Comparison of ENCODE assay signal across 7 mouse cellular contexts in the genomic region with DNA sequence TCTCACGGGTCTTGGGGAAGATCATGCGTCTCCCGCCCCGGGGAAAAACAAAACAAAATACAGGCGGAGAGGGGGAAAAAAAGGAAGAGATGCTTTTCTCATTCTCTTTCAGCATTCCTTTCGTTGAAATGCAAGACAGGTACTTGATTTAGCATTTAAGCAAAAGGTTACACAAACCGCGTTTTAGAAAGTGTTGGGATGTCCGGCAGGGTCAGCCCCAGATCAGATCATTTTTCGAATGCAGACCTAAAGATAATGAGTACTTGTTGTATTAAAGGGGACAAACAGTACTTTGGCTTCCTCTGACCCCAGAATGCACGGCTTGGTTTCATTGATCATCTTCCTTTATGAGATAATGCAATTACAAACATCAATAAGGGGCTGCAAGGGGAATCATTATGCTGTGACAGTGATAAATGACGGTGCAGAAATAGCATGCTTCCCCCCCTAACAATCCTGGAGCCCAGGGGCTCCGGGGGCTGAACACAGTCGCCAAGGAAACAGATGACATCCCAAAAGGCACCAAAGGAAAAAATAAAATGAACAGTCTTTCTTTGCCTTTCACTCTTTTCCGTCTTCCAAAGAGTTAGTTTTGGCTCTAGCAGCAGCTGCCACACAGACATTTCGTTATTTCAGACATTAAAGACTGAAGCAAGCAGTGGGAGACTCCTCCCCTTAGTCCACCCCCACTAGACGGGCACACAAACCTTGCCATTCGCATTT.
DNase-seq lines count a peak whose midpoint lies in the region; ATAC-seq and TF ChIP-seq lines count a peak whose summit lies in the region.

No protein-coding gene starts in this region.

- H3K27me3 ChIP-seq in lung, postnatal 0 days (replicated peaks; ENCODE audit: insufficient read depth, low read length): peaks cover 26% of the 10 kb centered on the region; the same call in 1 of the 2 replicates
- H3K27me3 ChIP-seq in intestine, postnatal 0 days (replicated peaks; ENCODE audit: control insufficient read depth, insufficient read depth, low read length): peaks cover 65% of the 10 kb centered on the region
- no peaks in the 10 kb centered on the region for H3K27me3 ChIP-seq in neural tube, embryonic 15.5 days (replicated peaks)

- no peak for TF ChIP-seq CTCF in lung, postnatal 0 days (IDR thresholded peaks at IDR 0.05)
- no peak for TF ChIP-seq CTCF in intestine, postnatal 0 days (IDR thresholded peaks at IDR 0.05; ENCODE audit: low read depth)

- ATAC-seq in lung, postnatal 0 days: no peak
- ATAC-seq in intestine, postnatal 0 days: no peak
- no peak for ATAC-seq in neural tube, embryonic 15.5 days (ENCODE audit: low FRiP score)

- H3K4me1 ChIP-seq in lung, postnatal 0 days (ENCODE audit: insufficient read depth, low read depth, low read length): peaks cover 7% of the 10 kb centered on the region
- H3K4me1 ChIP-seq in intestine, postnatal 0 days (replicated peaks; ENCODE audit: control insufficient read depth, insufficient read depth, low read length): 0 out of 2 replicates have a peak, but pooled peaks cover 3% of the 10 kb centered on the region
- H3K4me1 ChIP-seq in neural tube, embryonic 15.5 days: peaks cover 66% of the 10 kb centered on the region

- no peaks in the 10 kb centered on the region for H3K9me3 ChIP-seq in lung, postnatal 0 days (ENCODE audit: low read length)
- H3K9me3 ChIP-seq in intestine, postnatal 0 days (ENCODE audit: control insufficient read depth): no peaks in the 10 kb centered on the region
- no peaks in the 10 kb centered on the region for H3K9me3 ChIP-seq in neural tube, embryonic 15.5 days (replicated peaks)

- peak overlapping the region; percentile 90 for H3K27ac ChIP-seq in lung, postnatal 0 days (ENCODE audit: low read length)
- H3K27ac ChIP-seq in intestine, postnatal 0 days (ENCODE audit: low read depth, low read length): 0 out of 2 replicates have a peak overlapping the region, but pooled peaks have one; percentile 15
- peak overlapping the region; percentile 92 for H3K27ac ChIP-seq in neural tube, embryonic 15.5 days (replicated peaks)

- peak overlapping the region; percentile 12 for H3K9ac ChIP-seq in lung, postnatal 0 days (replicated peaks; ENCODE audit: low read depth)
- H3K9ac ChIP-seq in intestine, postnatal 0 days (ENCODE audit: low read depth, low read length): 0 out of 2 replicates have a peak overlapping the region, but pooled peaks have one; percentile 8
- peak overlapping the region; percentile 32 for H3K9ac ChIP-seq in neural tube, embryonic 15.5 days (replicated peaks)

- H3K4me2 ChIP-seq in lung, postnatal 0 days (replicated peaks; ENCODE audit: low read depth, low read length): peak overlapping the region; percentile 70
- H3K4me2 ChIP-seq in intestine, postnatal 0 days (replicated peaks; ENCODE audit: low read depth): peak overlapping the region; percentile 79
- peak overlapping the region; percentile 75 for H3K4me2 ChIP-seq in neural tube, embryonic 15.5 days

- DNase-seq in lung, postnatal 0 days (ENCODE audit: low spot score): peak; percentile 66
- no peak for DNase-seq in lung, postnatal 25 days (ENCODE audit: low spot score)
- DNase-seq in embryo, embryonic 11 days: peak; percentile 80
- DNase-seq in urinary bladder, postnatal 10 days (ENCODE audit: low spot score): no peak
- DNase-seq in urinary bladder, adult 2 months (ENCODE audit: low spot score): no peak

- no peaks in the 10 kb centered on the region for H3K36me3 ChIP-seq in lung, postnatal 0 days (ENCODE audit: insufficient read depth, low read length)
- no peaks in the 10 kb centered on the region for H3K36me3 ChIP-seq in intestine, postnatal 0 days (ENCODE audit: control insufficient read depth, insufficient read depth)
- H3K36me3 ChIP-seq in neural tube, embryonic 15.5 days: no peaks in the 10 kb centered on the region

- WGBS in lung, postnatal 0 days: 5% methylated on average over 18 of the region's 18 CpGs
- WGBS in intestine, postnatal 0 days: 20% methylated on average over 18 of the region's 18 CpGs
- 2% methylated on average over 18 of the region's 18 CpGs for WGBS in neural tube, embryonic 15.5 days

- TF ChIP-seq EP300 in lung, postnatal 0 days (IDR thresholded peaks at IDR 0.05): no peak

- H3K4me3 ChIP-seq in lung, postnatal 0 days (ENCODE audit: low read depth, low read length): peak overlapping the region; percentile 47
- peak overlapping the region; percentile 20 for H3K4me3 ChIP-seq in intestine, postnatal 0 days (ENCODE audit: low read depth, low read length)
- H3K4me3 ChIP-seq in neural tube, embryonic 15.5 days (replicated peaks): peak overlapping the region; percentile 13; the same call in 1 of the 2 replicates

Comparison
In these comparisons a context has a peak if more than half of its experiments do, and no peak if none do; other contexts are left out.
1. DNase-seq: peak in lung, postnatal 0 days (single experiment) and embryo, embryonic 11 days (single experiment); none in lung, postnatal 25 days (single experiment), urinary bladder, postnatal 10 days (single experiment) and urinary bladder, adult 2 months (single experiment).
2. H3K27ac ChIP-seq: peak in every context shown above with its lines; median percentile 92 in neural tube, embryonic 15.5 days; 90 in lung, postnatal 0 days; 15 in intestine, postnatal 0 days.
3. Peak in every context shown above with its lines, with median percentiles within 50 percentile points of each other: H3K4me2 ChIP-seq, H3K4me3 ChIP-seq and H3K9ac ChIP-seq.